Mouse (Mus musculus) activated CD4-positive, CD25-positive, alpha-beta regulatory T cell, adult 4 months (primary cell): ENCODE data around the gene Slc7a11. TPM values are rescaled to one million over a fixed set of nuclear protein-coding genes. Genes with fewer than 3 reads are reported as not detected.

ENCODE experiments used
- ATAC-seq: one replicate; pipeline ENCODE4 v1.8.0; 2017
- polyA plus RNA-seq, 2 experiments: library from polyadenylated mRNA; unstranded; fragments of 100-300 nt; shearing (Covaris generic); gene quantifications; one replicate each; pipeline ENCODE4 v1.2.1; 2017

Slc7a11 gene
- polyA plus RNA-seq, 2 experiments from 2014 or later, result 0.16 TPM; not detected in 1

GRCm38 (mm10) chr3:49856797-49857196, 586.6 kb downstream of the Slc7a11 start:
- no peak for ATAC-seq

- no peak for ATAC-seq
Measured at GRCm38 (mm10) chr3:49854277-49854676, 589.1 kb downstream of the Slc7a11 start.

- no peak for ATAC-seq
Measured at GRCm38 (mm10) chr3:49842971-49843370, 600.4 kb downstream of the Slc7a11 start.
